Mouse (Mus musculus): ENCODE data around the gene Plpp1. TPM values are rescaled to one million over a fixed set of nuclear protein-coding genes. Genes with fewer than 3 reads are reported as not detected.
A peak's percentile ranks its signal among the peaks of the same experiment; 100 is the strongest.

Plpp1 gene
- polyA plus RNA-seq, 1 experiment, result 171 TPM

GRCm38 (mm10) chr13:112823911-112824648 lies 23.5 kb downstream of the Plpp1 start:
- no peak overlapping the region for H3K4me3 ChIP-seq (replicated peaks; ENCODE audit: extremely low read depth, low read depth, low read length)
- DNase-seq, result no peak
- peaks cover 11% of the 10 kb centered on the region for H3K4me1 ChIP-seq (ENCODE audit: control insufficient read depth, insufficient read depth, low read length)
- TF ChIP-seq CTCF (IDR thresholded peaks at IDR 0.05; ENCODE audit: insufficient read depth, low read length) (no peak), POLR2A (IDR thresholded peaks at IDR 0.05; ENCODE audit: borderline replicate concordance, extremely low read depth, low read depth, low read length) (no peak)
- WGBS, result 79% methylated on average over 8 of the region's 8 CpGs

- WGBS, result 65% methylated on average over 6 of the region's 6 CpGs
- TF ChIP-seq CTCF (IDR thresholded peaks at IDR 0.05; ENCODE audit: insufficient read depth, low read length) (no peak), POLR2A (IDR thresholded peaks at IDR 0.05; ENCODE audit: borderline replicate concordance, extremely low read depth, low read depth, low read length) (no peak)
- DNase-seq, result no peak
These were observed 24.9 kb downstream of the Plpp1 start for GRCm38 (mm10) chr13:112825479-112825878.

GRCm38 (mm10) chr13:112829619-112830018 lies 29.0 kb downstream of the Plpp1 start:
- WGBS, result 83% methylated on average over 2 of the region's 2 CpGs
- no peak for DNase-seq
- Histone ChIP-seq H3K4me1 (ENCODE audit: control insufficient read depth, insufficient read depth, low read length) (peaks cover 10% of the 10 kb centered on the region), H3K4me3 (replicated peaks; ENCODE audit: extremely low read depth, low read depth, low read length) (no peak overlapping the region)
- TF ChIP-seq CTCF (IDR thresholded peaks at IDR 0.05; ENCODE audit: insufficient read depth, low read length), result no peak
- TF ChIP-seq POLR2A (IDR thresholded peaks at IDR 0.05; ENCODE audit: borderline replicate concordance, extremely low read depth, low read depth, low read length), result no peak

More at GRCm38 (mm10) chr13:112825479-112825878, 24.9 kb downstream of the Plpp1 start:
- Histone ChIP-seq H3K4me1 (ENCODE audit: control insufficient read depth, insufficient read depth, low read length) (peaks cover 12% of the 10 kb centered on the region), H3K4me3 (replicated peaks; ENCODE audit: extremely low read depth, low read depth, low read length) (no peak overlapping the region)

GRCm38 (mm10) chr13:112832589-112832988 lies 32.0 kb downstream of the Plpp1 start:
- WGBS, result 50% methylated on average over 2 of the region's 2 CpGs
- TF ChIP-seq CTCF (IDR thresholded peaks at IDR 0.05; ENCODE audit: insufficient read depth, low read length), result no peak
- no peak for TF ChIP-seq POLR2A (IDR thresholded peaks at IDR 0.05; ENCODE audit: borderline replicate concordance, extremely low read depth, low read depth, low read length)
- Histone ChIP-seq H3K4me3 (replicated peaks; ENCODE audit: extremely low read depth, low read depth, low read length) (no peak overlapping the region), H3K4me1 (ENCODE audit: control insufficient read depth, insufficient read depth, low read length) (peaks cover 14% of the 10 kb centered on the region)
- DNase-seq, result no peak

DNA sequence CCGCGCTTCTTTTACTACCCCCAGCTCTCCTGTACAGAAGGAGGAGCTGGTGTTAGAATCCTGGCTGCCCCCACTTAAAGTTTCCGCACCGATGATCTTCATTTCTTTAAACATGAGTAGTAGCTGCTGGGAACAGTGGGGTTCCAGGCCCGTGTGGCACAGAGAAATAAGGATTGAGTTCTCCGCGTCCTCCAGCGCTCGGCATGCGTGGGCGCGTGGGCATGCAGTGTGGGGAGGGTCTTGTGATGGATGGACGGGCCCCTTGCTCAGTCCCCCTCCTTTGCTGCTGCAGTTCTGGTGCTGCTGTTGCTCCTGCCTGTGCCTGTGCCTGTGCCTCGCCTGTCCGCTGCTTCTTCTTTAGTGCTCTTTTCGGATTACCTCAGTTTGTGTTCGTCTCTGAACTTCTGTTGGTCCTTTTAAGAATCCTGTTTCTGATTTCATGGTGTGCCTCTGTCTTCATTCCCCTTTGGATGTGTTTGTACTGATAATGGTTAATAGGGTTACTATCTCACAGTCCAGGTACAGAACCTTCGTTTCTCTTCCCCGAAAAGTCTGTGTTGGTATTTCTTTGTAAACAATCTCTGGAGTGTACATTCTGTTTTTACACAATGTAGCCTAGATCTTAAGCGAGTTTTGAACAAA lies 32.8 kb downstream of the Plpp1 start:
- TF ChIP-seq CTCF (IDR thresholded peaks at IDR 0.05; ENCODE audit: insufficient read depth, low read length) (no peak), POLR2A (IDR thresholded peaks at IDR 0.05; ENCODE audit: borderline replicate concordance, extremely low read depth, low read depth, low read length) (no peak)
- peaks cover 14% of the 10 kb centered on the region for H3K4me1 ChIP-seq (ENCODE audit: control insufficient read depth, insufficient read depth, low read length)
- no peak overlapping the region for H3K4me3 ChIP-seq (replicated peaks; ENCODE audit: extremely low read depth, low read depth, low read length)
- WGBS, result 79% methylated on average over 20 of the region's 20 CpGs
- no peak for DNase-seq

DNA sequence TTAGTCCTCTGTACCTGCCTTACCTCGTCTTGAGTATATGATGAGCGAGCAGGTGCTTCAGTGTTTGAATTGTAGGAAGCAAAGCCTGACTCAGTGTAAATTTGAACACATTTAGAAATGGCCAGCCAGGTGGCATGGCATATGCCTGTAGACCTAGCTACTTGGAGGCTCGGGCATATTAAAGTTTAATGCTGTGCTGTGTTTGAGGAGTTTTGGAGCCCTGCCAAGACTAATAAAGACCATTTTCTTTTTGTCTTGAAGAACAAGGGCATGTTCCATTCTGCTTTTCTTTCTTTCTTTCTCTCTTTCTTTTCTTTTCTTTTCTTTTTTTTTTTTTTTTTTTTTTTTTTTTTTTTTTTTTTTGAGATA lies 33.3 kb downstream of the Plpp1 start:
- no peak for DNase-seq
- Histone ChIP-seq H3K4me1 (ENCODE audit: control insufficient read depth, insufficient read depth, low read length) (peaks cover 14% of the 10 kb centered on the region), H3K4me3 (replicated peaks; ENCODE audit: extremely low read depth, low read depth, low read length) (no peak overlapping the region)
- no peak for TF ChIP-seq CTCF (IDR thresholded peaks at IDR 0.05; ENCODE audit: insufficient read depth, low read length)
- no peak for TF ChIP-seq POLR2A (IDR thresholded peaks at IDR 0.05; ENCODE audit: borderline replicate concordance, extremely low read depth, low read depth, low read length)
- WGBS, result 56% methylated on average over 3 of the region's 3 CpGs

DNA sequence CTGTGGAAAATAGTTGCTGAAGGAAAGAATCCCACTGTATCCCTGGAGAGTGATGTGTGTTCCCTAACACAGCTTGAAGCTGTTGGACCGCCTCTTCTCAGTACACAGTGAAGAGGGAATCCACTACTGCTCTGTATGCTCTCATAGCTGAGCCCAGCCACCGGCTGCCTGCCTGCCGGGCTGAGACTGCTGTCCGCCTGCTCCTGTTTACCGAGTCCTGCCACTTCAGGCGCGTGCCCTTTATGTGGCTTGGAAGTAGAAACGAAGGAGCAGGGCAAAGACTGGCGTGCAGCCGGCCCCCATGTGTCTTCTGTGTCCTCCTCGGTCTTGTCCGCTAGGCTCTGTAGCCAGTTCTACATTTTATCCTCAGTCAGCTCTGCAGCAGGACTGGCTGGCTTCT lies 34.5 kb downstream of the Plpp1 start:
- H3K4me1 ChIP-seq (ENCODE audit: control insufficient read depth, insufficient read depth, low read length), result peaks cover 14% of the 10 kb centered on the region
- TF ChIP-seq CTCF (IDR thresholded peaks at IDR 0.05; ENCODE audit: insufficient read depth, low read length) (no peak), POLR2A (IDR thresholded peaks at IDR 0.05; ENCODE audit: borderline replicate concordance, extremely low read depth, low read depth, low read length) (no peak)
- WGBS, result 40% methylated on average over 12 of the region's 12 CpGs
- peak; percentile 14 for DNase-seq
- H3K4me3 ChIP-seq (replicated peaks; ENCODE audit: extremely low read depth, low read depth, low read length), result no peak overlapping the region

- 78% methylated on average over 2 of the region's 2 CpGs for WGBS
- no peak for DNase-seq
- peaks cover 7% of the 10 kb centered on the region; the same call in 1 of the 2 replicates for H3K4me1 ChIP-seq (ENCODE audit: control insufficient read depth, insufficient read depth, low read length)
- H3K4me3 ChIP-seq (replicated peaks; ENCODE audit: extremely low read depth, low read depth, low read length), result no peak overlapping the region
- TF ChIP-seq CTCF (IDR thresholded peaks at IDR 0.05; ENCODE audit: insufficient read depth, low read length), result no peak
- TF ChIP-seq POLR2A (IDR thresholded peaks at IDR 0.05; ENCODE audit: borderline replicate concordance, extremely low read depth, low read depth, low read length), result no peak
These were observed 36.4 kb downstream of the Plpp1 start for GRCm38 (mm10) chr13:112836951-112837350.

- TF ChIP-seq CTCF (IDR thresholded peaks at IDR 0.05; ENCODE audit: insufficient read depth, low read length) (no peak), POLR2A (IDR thresholded peaks at IDR 0.05; ENCODE audit: borderline replicate concordance, extremely low read depth, low read depth, low read length) (no peak)
- H3K4me1 ChIP-seq (ENCODE audit: control insufficient read depth, insufficient read depth, low read length), result peaks cover 4% of the 10 kb centered on the region; the same call in 1 of the 2 replicates
- H3K4me3 ChIP-seq (replicated peaks; ENCODE audit: extremely low read depth, low read depth, low read length), result no peak overlapping the region
- DNase-seq, result no peak
- WGBS, result 70% methylated on average over 9 of the region's 9 CpGs
These were observed 37.1 kb downstream of the Plpp1 start for GRCm38 (mm10) chr13:112837621-112838155.
